Mouse (Mus musculus) activated CD4-positive, CD25-positive, alpha-beta regulatory T cell, adult 4 months (primary cell): ENCODE results near the gene Cep63. TPM values are rescaled to one million over a fixed set of nuclear protein-coding genes. Genes with fewer than 3 reads are reported as not detected.

Experiments used
- ATAC-seq: one replicate; pipeline ENCODE4 v1.8.0; 2017
- polyA plus RNA-seq, 2 experiments: library from polyadenylated mRNA; unstranded; fragments of 100-300 nt; shearing (Covaris generic); gene quantifications; one replicate each; pipeline ENCODE4 v1.2.1; 2017

The Cep63 gene
- polyA plus RNA-seq, 2 experiments from 2014 or later, result 39.7 to 45.2 TPM

- no peak for ATAC-seq
Observed at GRCm38 (mm10) chr9:102551771-102552170, 74.6 kb downstream of the Cep63 start.

- no peak for ATAC-seq
Observed at GRCm38 (mm10) chr9:102549211-102549610, 77.1 kb downstream of the Cep63 start.

GRCm38 (mm10) chr9:102547028-102547354 lies 79.3 kb downstream of the Cep63 start:
- no peak for ATAC-seq

DNA sequence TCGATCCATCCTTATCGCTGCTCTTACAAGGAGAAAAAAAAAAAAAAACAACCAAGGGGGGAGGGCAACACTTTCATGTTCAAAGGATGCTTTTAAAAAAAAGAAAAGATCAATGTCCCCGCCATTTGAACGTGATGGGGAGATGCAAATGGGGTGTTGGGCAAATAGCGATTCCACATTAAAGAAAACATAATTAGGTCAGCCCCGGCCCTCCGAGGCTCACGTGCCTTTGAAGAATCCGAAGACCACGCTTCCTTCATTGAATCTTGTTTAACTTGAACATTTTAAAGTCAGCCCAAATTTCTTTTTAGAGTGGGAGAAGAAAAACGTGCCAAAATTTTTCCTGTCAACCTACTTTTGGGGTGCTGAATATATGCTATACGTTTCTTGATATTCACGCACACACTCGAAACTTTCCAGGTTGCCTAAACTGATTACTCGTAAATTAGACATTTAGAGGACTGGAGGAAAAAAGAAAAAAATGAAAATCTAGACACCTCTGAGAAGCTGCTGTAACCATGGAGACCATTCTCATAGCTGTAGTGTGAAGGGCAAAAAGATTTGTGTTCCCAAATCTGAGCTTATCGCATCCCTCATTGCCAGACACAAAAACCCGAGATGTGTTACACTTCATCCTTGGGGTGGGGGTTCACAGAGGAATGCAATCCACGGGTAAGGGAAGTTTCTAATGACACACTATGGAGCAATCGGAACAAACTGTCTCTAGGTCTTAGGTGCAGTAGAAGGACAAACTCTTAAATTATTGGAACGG lies 79.9 kb downstream of the Cep63 start:
- ATAC-seq, result no peak

DNA sequence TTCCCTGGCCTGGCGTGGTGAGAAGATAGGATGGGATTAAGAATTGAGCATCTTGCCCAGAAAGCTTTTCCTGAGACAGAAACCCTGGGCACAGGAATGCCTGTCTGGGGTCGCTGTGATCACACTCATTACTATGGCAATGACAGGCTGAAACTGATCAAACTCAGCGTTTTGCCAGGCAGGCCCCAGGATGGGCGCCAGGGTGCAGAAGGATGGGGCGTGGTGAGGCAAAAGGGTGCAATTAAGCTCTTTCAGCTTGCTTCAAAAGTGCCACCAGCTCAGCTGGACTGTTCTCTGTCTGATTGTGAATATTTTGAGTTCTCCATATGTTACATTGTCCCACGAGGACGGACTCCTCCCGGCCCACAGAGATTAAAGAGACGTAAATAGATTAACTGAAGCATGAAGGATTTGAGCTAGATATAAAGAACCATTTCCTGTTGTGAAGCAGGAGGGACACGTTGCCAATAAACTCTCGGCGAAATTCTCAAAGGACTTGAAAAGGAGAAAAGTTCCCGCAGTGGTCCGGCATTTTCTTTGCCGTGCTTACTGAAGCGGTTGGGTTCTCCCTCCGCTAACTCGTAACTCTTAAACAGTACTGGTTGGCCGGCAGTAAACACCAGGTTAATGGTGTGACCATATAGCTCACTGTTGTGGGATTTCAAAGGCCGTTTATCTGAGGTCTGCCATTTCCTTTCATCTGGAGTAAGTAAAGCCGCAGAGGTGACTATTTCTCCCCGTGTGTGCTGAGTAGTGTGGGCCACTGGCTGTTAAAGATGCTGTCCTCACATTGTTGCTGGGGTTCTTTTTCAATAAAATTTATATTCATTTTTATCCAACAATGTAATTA lies 80.7 kb downstream of the Cep63 start:
- no peak for ATAC-seq

DNA sequence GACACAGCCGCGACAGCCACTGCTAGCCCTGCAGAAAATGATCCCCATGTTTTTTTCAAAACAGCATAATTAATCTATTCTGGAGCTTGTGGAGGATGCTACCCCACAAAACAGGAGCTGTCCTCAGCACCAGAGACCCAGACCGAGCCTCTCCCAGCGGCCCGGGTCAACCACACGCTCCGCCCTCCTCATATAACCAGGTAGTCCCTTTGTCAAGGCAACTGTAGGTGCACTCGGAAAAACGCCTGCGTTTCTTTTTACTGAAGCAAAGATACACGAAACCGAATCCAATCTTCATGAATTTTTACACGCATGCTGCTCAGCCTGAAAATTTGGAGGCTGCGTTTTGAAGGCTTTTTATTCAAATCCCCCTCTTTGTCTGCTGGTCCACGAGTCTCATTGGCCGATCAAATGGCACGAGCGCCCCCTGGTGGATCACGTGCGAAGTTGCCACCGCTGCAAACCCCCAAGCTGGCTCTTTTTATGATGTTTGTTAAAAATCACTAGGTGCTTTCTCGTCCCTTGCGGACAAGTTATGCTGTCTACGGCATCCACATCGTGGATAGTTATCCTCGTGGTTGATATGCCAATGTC lies 81.5 kb downstream of the Cep63 start:
- ATAC-seq, result peak; percentile 50

DNA sequence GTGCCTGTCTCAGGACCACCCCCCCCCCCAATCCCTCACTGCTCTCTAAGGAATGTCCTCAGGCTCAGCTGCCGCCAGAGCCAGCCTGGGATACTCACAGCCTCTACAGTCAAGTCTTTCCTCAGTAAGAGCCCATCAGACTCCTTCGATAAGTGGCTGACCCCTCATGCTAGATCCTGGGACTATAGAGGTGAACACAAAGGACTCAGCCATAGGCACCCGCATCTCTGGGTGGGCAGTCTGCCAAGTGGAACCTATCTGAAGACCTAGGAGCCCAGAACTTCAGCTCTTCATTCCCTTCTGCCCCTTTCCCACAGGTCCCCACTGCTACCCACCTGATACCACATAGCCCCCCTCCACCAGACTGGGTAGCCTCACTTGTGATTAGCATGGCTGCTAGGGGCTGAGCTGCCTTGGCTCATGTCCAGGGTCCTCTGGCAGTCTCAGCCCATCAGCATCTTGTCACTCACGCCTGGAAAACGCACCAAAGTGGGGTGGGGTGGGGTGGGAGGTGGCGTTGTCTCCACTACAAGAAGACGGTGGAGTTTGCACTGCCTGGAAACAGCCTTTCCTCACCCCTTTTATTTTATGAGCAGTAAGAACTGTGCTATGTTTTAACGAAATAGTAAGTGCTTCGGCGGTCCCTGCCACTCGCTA lies 82.1 kb downstream of the Cep63 start:
- ATAC-seq, result no peak

DNA sequence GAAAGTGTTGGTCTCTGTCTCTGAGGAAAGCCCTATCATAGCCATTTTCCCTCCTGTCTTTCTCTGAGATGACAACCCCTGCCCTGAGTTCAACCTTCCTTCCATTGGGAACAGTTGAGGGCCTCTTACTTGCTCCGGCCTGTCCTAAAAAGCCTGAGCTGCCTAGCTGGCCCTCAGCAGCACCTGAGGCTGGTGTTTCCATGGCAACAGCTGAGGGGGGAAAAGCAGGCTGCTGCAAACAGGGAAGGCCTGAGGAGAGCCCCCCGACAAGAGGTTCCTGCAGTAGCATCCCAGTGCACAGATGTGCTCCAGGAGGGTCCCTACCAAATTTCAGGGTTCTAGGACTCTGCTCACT lies 82.6 kb downstream of the Cep63 start:
- ATAC-seq, result no peak

GRCm38 (mm10) chr9:102542540-102542939 lies 83.8 kb downstream of the Cep63 start:
- ATAC-seq, result no peak

DNA sequence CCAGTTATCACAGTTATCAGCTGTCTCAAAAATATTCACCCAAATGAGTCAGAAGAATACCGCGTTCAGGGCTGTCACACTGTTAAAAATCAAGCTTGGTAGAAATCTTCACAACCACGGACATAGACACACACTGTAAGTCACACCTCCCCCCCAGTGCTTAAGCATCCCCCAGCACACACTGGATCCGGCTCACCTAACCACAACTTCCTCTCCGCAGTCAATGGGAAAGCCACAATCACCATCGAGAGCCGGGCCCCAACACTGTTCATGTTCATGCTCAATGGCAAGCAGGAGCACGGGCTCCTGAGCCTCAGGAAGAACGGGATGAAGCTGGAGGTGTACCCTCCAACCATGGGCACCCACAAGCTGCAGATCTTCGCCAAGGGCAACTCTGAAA lies 84.7 kb downstream of the Cep63 start:
- ATAC-seq, result peak; percentile 18

DNA sequence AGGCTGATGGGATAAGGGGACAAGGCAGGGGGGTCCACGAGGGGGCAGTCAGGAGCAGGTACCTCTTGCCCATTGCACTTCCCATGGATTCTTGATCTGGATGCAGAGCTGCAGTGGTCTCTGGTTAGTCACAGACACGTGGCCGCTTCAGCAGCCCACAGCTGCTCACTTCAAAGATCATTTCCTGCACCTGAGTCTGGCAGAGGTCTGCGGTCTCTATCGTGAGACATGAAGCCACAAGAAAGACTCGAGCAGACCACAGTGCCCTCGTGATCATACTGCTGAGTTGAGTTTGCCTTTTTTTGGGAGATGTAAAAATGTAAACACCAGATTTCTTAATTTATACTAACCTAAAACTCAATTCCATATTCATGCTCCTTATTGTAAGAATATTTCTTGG lies 86.6 kb downstream of the Cep63 start:
- peak; percentile 95 for ATAC-seq

- no peak for ATAC-seq
Observed at GRCm38 (mm10) chr9:102536968-102537367, 89.4 kb downstream of the Cep63 start.

Other genes starting within 250 kb of the Cep63 start
- under 1 TPM in 1 of 2 experiments, not detected in 1; 0.09 TPM for gene Ky, start 120.8 kb downstream of the Cep63 start, polyA plus RNA-seq
- 100 to 1,000 TPM in 1 of 2 experiments, 10 to 100 TPM in 1; 87.9 to 116 TPM for gene Anapc13, start 238 bp downstream of the Cep63 start, polyA plus RNA-seq
- gene Amotl2, start 90.1 kb upstream of the Cep63 start, polyA plus RNA-seq, result not detected
- 1 to 10 TPM in 1 of 2 experiments, under 1 TPM in 1; 0.95 to 1.2 TPM for gene Ryk, start 208.4 kb upstream of the Cep63 start, polyA plus RNA-seq